Mouse (Mus musculus) midbrain, embryonic 14.5 days (tissue): ENCODE data around the gene Itgb3. TPM values are rescaled to one million over a fixed set of nuclear protein-coding genes. Genes with fewer than 3 reads are reported as not detected.

Experiments used
- ATAC-seq: fragments of 200-750 bp; cut with Nextera tagmentation; 2 replicates; pipeline ENCODE4 v1.8.0; 2017; ENCODE audit warnings: moderate number of reproducible peaks, moderate library complexity; ENCODE audit not compliant: low FRiP score, low TSS enrichment
- DNase-seq: peaks from one replicate; pipeline ENCODE4 v3.0.0-alpha.2; 2015
- H3K27ac ChIP-seq: fragments of 300-500 bp; sonication (generic); replicated peaks from 2 replicates; pipeline ENCODE4 v1.5.1; 2014; ENCODE audit warnings: mild to moderate bottlenecking, low read depth, low read length, moderate library complexity
- H3K27me3 ChIP-seq: fragments of 300-500 bp; sonication (generic); 2 replicates; pipeline ENCODE4 v1.6.1; 2014; ENCODE audit warnings: low read length, control low read depth, mixed read lengths; ENCODE audit not compliant: control insufficient read depth, insufficient read depth
- H3K36me3 ChIP-seq: fragments of 300-500 bp; sonication (generic); 2 replicates; pipeline ENCODE4 v1.6.1; 2014; ENCODE audit warnings: low read length, control low read depth; ENCODE audit not compliant: control insufficient read depth, insufficient read depth
- H3K4me1 ChIP-seq: fragments of 300-500 bp; sonication (generic); 2 replicates; pipeline ENCODE4 v1.6.1; 2014; ENCODE audit warnings: mild to moderate bottlenecking, antibody characterized with exemption, low read length, control low read depth; ENCODE audit not compliant: control insufficient read depth, insufficient read depth
- H3K4me2 ChIP-seq: fragments of 300-500 bp; sonication (generic); 2 replicates; pipeline ENCODE4 v1.6.1; 2014; ENCODE audit warnings: mild to moderate bottlenecking, low read length, moderate library complexity
- H3K4me3 ChIP-seq: fragments of 300-500 bp; sonication (generic); replicated peaks from 2 replicates; pipeline ENCODE4 v1.5.1; 2014; ENCODE audit warnings: low read depth, low read length
- H3K9ac ChIP-seq: fragments of 300-500 bp; sonication (generic); replicated peaks from 2 replicates; pipeline ENCODE4 v1.6.1; 2014; ENCODE audit warnings: mild to moderate bottlenecking, low read length, moderate library complexity
- H3K9me3 ChIP-seq: fragments of 300-500 bp; sonication (generic); 2 replicates; pipeline ENCODE4 v1.6.1; 2016; ENCODE audit warnings: low read length, control low read depth, mixed read lengths; ENCODE audit not compliant: control insufficient read depth
- WGBS: fragments of 180-500 bp; shearing (Covaris S2); extraction: QIAGEN DNeasy Blood & Tissue Kit; methylation state at CpG from one replicate; pipeline ENCODE4 v1.1.7; 2014; 5-methylcytosine and 5-hydroxymethylcytosine counted together
- polyA plus RNA-seq: library from polyadenylated mRNA; unstranded; fragments of >200 nt; fragmentation: Nextera tagmentation; extraction: Ambion mirVana; gene quantifications from 2 replicates; pipeline ENCODE4 v1.2.1, GENCODE M21; 2014

Itgb3 gene
- polyA plus RNA-seq, 1 experiment from 2014 or later = 0.28 TPM

- Histone ChIP-seq H3K9me3 (peaks cover 10% of the 10 kb centered on the region), H3K27ac (no peak overlapping the region), H3K4me3 (no peak overlapping the region), H3K36me3 (no peaks in the 10 kb centered on the region), H3K27me3 (no peaks in the 10 kb centered on the region), H3K4me1 (no peaks in the 10 kb centered on the region), H3K4me2 (no peak overlapping the region), H3K9ac (no peak overlapping the region)
- DNase-seq (no peak), ATAC-seq (no peak)
- 95% methylated on average over 2 of the region's 2 CpGs for WGBS
Measured at GRCm38 (mm10) chr11:104588513-104588912, 19.3 kb upstream of the Itgb3 start.

GRCm38 (mm10) chr11:104589570-104589969 is 18.2 kb upstream of the Itgb3 start:
- no peaks in the 10 kb centered on the region for H3K36me3 ChIP-seq
- WGBS = 85% methylated on average over 1 of the region's 1 CpGs

GRCm38 (mm10) chr11:104590148-104590547 is 17.7 kb upstream of the Itgb3 start:
- no peak for ATAC-seq
- no peaks in the 10 kb centered on the region for H3K4me1 ChIP-seq
- peaks cover 10% of the 10 kb centered on the region for H3K9me3 ChIP-seq
- H3K4me3 ChIP-seq = no peak overlapping the region
- H3K36me3 ChIP-seq = no peaks in the 10 kb centered on the region
- H3K27me3 ChIP-seq = no peaks in the 10 kb centered on the region
- H3K9ac ChIP-seq = no peak overlapping the region
- DNase-seq = peak; percentile 91
- 3% methylated on average over 8 of the region's 8 CpGs for whole genome bisulfite sequencing
- no peak overlapping the region for H3K27ac ChIP-seq
- H3K4me2 ChIP-seq = no peak overlapping the region

More at GRCm38 (mm10) chr11:104589570-104589969, 18.2 kb upstream of the Itgb3 start:
- Histone ChIP-seq H3K4me2 (no peak overlapping the region), H3K4me3 (no peak overlapping the region), H3K4me1 (no peaks in the 10 kb centered on the region), H3K9ac (no peak overlapping the region), H3K9me3 (peaks cover 10% of the 10 kb centered on the region), H3K27ac (no peak overlapping the region), H3K27me3 (no peaks in the 10 kb centered on the region)
- DNase-seq (no peak), ATAC-seq (no peak)

- Histone ChIP-seq H3K4me1 (no peaks in the 10 kb centered on the region), H3K36me3 (no peaks in the 10 kb centered on the region), H3K9ac (no peak overlapping the region), H3K27ac (no peak overlapping the region), H3K27me3 (no peaks in the 10 kb centered on the region), H3K4me3 (no peak overlapping the region), H3K9me3 (peaks cover 10% of the 10 kb centered on the region), H3K4me2 (no peak overlapping the region)
- 76% methylated on average over 13 of the region's 13 CpGs for WGBS
- ATAC-seq = no peak
- no peak for DNase-seq
Measured at GRCm38 (mm10) chr11:104592066-104592835, 15.5 kb upstream of the Itgb3 start.

- no peak overlapping the region for H3K4me2 ChIP-seq
- no peaks in the 10 kb centered on the region for H3K27me3 ChIP-seq
- H3K4me1 ChIP-seq = no peaks in the 10 kb centered on the region
- no peaks in the 10 kb centered on the region for H3K9me3 ChIP-seq
- H3K27ac ChIP-seq = no peak overlapping the region
- no peak overlapping the region for H3K9ac ChIP-seq
- 84% methylated on average over 10 of the region's 10 CpGs for WGBS
- H3K4me3 ChIP-seq = no peak overlapping the region
- no peaks in the 10 kb centered on the region for H3K36me3 ChIP-seq
- no peak for ATAC-seq
- no peak for DNase-seq
Measured at GRCm38 (mm10) chr11:104596365-104596764, 11.4 kb upstream of the Itgb3 start.

GRCm38 (mm10) chr11:104599265-104599945 is 8.4 kb upstream of the Itgb3 start:
- Histone ChIP-seq H3K9me3 (no peaks in the 10 kb centered on the region), H3K4me1 (no peaks in the 10 kb centered on the region), H3K4me3 (no peak overlapping the region), H3K27me3 (no peaks in the 10 kb centered on the region), H3K4me2 (no peak overlapping the region), H3K27ac (no peak overlapping the region), H3K36me3 (no peaks in the 10 kb centered on the region), H3K9ac (no peak overlapping the region)
- WGBS = 85% methylated on average over 13 of the region's 13 CpGs
- DNase-seq = no peak
- ATAC-seq = no peak

- Histone ChIP-seq H3K9ac (no peak overlapping the region), H3K36me3 (no peaks in the 10 kb centered on the region)
- 41% methylated on average over 4 of the region's 4 CpGs for WGBS
Measured at GRCm38 (mm10) chr11:104600675-104601074, 7.1 kb upstream of the Itgb3 start.

GRCm38 (mm10) chr11:104604192-104604591 is 3.6 kb upstream of the Itgb3 start:
- Histone ChIP-seq H3K36me3 (no peaks in the 10 kb centered on the region), H3K27ac (no peak overlapping the region), H3K9ac (no peak overlapping the region), H3K4me3 (no peak overlapping the region), H3K4me2 (no peak overlapping the region), H3K27me3 (0 out of 2 replicates have a peak, but pooled peaks cover 4% of the 10 kb centered on the region), H3K9me3 (no peaks in the 10 kb centered on the region), H3K4me1 (peaks cover 6% of the 10 kb centered on the region; the same call in 1 of the 2 replicates)
- WGBS = 45% methylated on average over 6 of the region's 6 CpGs
- no peak for ATAC-seq
- no peak for DNase-seq

More at GRCm38 (mm10) chr11:104600675-104601074, 7.1 kb upstream of the Itgb3 start:
- DNase-seq (no peak), ATAC-seq (no peak)
- Histone ChIP-seq H3K27me3 (no peaks in the 10 kb centered on the region), H3K4me2 (no peak overlapping the region), H3K4me3 (no peak overlapping the region), H3K4me1 (no peaks in the 10 kb centered on the region), H3K27ac (no peak overlapping the region), H3K9me3 (no peaks in the 10 kb centered on the region)
